Mouse (Mus musculus) granulocyte monocyte progenitor cell, adult 5-6 weeks (primary cell): Measurements from ENCODE around the gene Cdkn1b. TPM values are rescaled to one million over a fixed set of nuclear protein-coding genes. Genes with fewer than 3 reads are reported as not detected.
A peak's percentile ranks its signal among the peaks of the same experiment; 100 is the strongest.

Source experiments
- ATAC-seq: replicated peaks from 2 replicates; pipeline ENCODE4 v1.8.0; 2016; ENCODE audit warnings: mild to moderate bottlenecking, moderate TSS enrichment, inconsistent platforms; ENCODE audit not compliant: poor library complexity, severe bottlenecking
- total RNA-seq, 2 experiments: library from RNA; stranded (forward) in 1 of 2; stranded (reverse) in 1 of 2; fragments of 200-712, 200-1000 nt in 1 of 2; fragments of >200 nt in 1 of 2; fragmentation: Nextera tagmentation in 1 of 2; gene quantifications; 2 replicates each; pipeline ENCODE4 v1.2.3; 2014 to 2017

The Cdkn1b gene
- total RNA-seq, 2 experiments from 2014 or later = 18.1 to 38.7 TPM

- ATAC-seq = peak; percentile 1; the same call in 1 of the 2 replicates
Measured at GRCm38 (mm10) chr6:134927595-134928095, 7.4 kb downstream of the Cdkn1b start.

GRCm38 (mm10) chr6:134928096-134928888 is 8.1 kb downstream of the Cdkn1b start:
- ATAC-seq = peak; percentile 71

GRCm38 (mm10) chr6:134928889-134929310 is 8.7 kb downstream of the Cdkn1b start:
- ATAC-seq = no peak

GRCm38 (mm10) chr6:134929926-134930325 is 9.7 kb downstream of the Cdkn1b start:
- no peak for ATAC-seq

- ATAC-seq = no peak
Measured at GRCm38 (mm10) chr6:134930383-134930782, 10.2 kb downstream of the Cdkn1b start.

GRCm38 (mm10) chr6:134931146-134931545 is 10.9 kb downstream of the Cdkn1b start:
- no peak for ATAC-seq

GRCm38 (mm10) chr6:134932486-134933206 is 12.4 kb downstream of the Cdkn1b start:
- ATAC-seq = 0 out of 2 replicates have a peak, but pooled peaks have one; percentile 2

- ATAC-seq = 0 out of 2 replicates have a peak, but pooled peaks have one; percentile 8
Measured at GRCm38 (mm10) chr6:134933207-134933558, 13.0 kb downstream of the Cdkn1b start.

- ATAC-seq = no peak
Measured at GRCm38 (mm10) chr6:134934305-134934704, 14.1 kb downstream of the Cdkn1b start.

GRCm38 (mm10) chr6:134939781-134940180 is 19.6 kb downstream of the Cdkn1b start:
- no peak for ATAC-seq

- ATAC-seq = no peak
Measured at GRCm38 (mm10) chr6:134943759-134944407, 23.7 kb downstream of the Cdkn1b start.

- ATAC-seq = no peak
Measured at GRCm38 (mm10) chr6:134946054-134946453, 25.9 kb downstream of the Cdkn1b start.

GRCm38 (mm10) chr6:134946858-134947257 is 26.7 kb downstream of the Cdkn1b start:
- ATAC-seq = no peak

GRCm38 (mm10) chr6:134947311-134948087 is 27.3 kb downstream of the Cdkn1b start:
- ATAC-seq = peak; percentile 80

- ATAC-seq = no peak
Measured at GRCm38 (mm10) chr6:134948522-134949061, 28.4 kb downstream of the Cdkn1b start.

GRCm38 (mm10) chr6:134949241-134949640 is 29.0 kb downstream of the Cdkn1b start:
- no peak for ATAC-seq

- ATAC-seq = no peak
Measured at GRCm38 (mm10) chr6:134951364-134951763, 31.2 kb downstream of the Cdkn1b start.

- ATAC-seq = no peak
Measured at GRCm38 (mm10) chr6:134953976-134954375, 33.8 kb downstream of the Cdkn1b start.

GRCm38 (mm10) chr6:134956388-134956787 is 36.2 kb downstream of the Cdkn1b start:
- no peak for ATAC-seq

- no peak for ATAC-seq
Measured at GRCm38 (mm10) chr6:134961286-134961685, 41.1 kb downstream of the Cdkn1b start.
